Mouse (Mus musculus) neutrophil, adult 5-6 weeks (primary cell): Measurements from ENCODE around the gene Gm5431. TPM values are rescaled to one million over a fixed set of nuclear protein-coding genes. Genes with fewer than 3 reads are reported as not detected.
"Not testable (repeated sequence)": the region's sequence is repeated elsewhere in the genome, so short reads cannot be mapped to it uniquely, and the experiment has no call there.

Source experiments
- ATAC-seq: fragments of 151-379, 151-347 bp; 2 replicates; pipeline ENCODE4 v1.8.0; 2017; ENCODE audit warnings: mild to moderate bottlenecking, moderate TSS enrichment; ENCODE audit not compliant: insufficient number of reproducible peaks, poor library complexity, low FRiP score, severe bottlenecking; ENCODE audit errors: extremely low read depth
- total RNA-seq: library from RNA; stranded (forward); fragments of 200-1000 nt; gene quantifications from 2 replicates; pipeline ENCODE4 v1.2.3, GENCODE M21; 2017

The Gm5431 gene
- 3.7 and 4.3 TPM in 2 replicates for total RNA-seq

- peak; percentile 17; the same call in 1 of the 2 replicates for ATAC-seq
Observed at GRCm38 (mm10) chr11:48902021-48902420, at the start of gene Gm5431. TSS of gene Gm5431 (minus strand) at chr11:48902214.

- not testable (repeated sequence) for ATAC-seq
Observed at GRCm38 (mm10) chr11:48946090-48946489, 44.1 kb upstream of the Gm5431 start, which contains the start of gene Psme2b. TSS of gene Psme2b (minus strand) at chr11:48946190.

- not testable (repeated sequence) for ATAC-seq
Observed at GRCm38 (mm10) chr11:48939286-48939685, 37.3 kb upstream of the Gm5431 start.

GRCm38 (mm10) chr11:48935291-48935690 is 33.3 kb upstream of the Gm5431 start:
- ATAC-seq = not testable (repeated sequence)

GRCm38 (mm10) chr11:48933923-48934322 is 31.9 kb upstream of the Gm5431 start:
- ATAC-seq = not testable (repeated sequence)

- not testable (repeated sequence) for ATAC-seq
Observed at GRCm38 (mm10) chr11:48933422-48933821, 31.4 kb upstream of the Gm5431 start.

- not testable (repeated sequence) for ATAC-seq
Observed at GRCm38 (mm10) chr11:48928068-48928467, 26.1 kb upstream of the Gm5431 start.

GRCm38 (mm10) chr11:48926437-48926836 is 24.4 kb upstream of the Gm5431 start:
- ATAC-seq = not testable (repeated sequence)

GRCm38 (mm10) chr11:48923818-48924217 is 21.8 kb upstream of the Gm5431 start:
- peak; percentile 55 for ATAC-seq

- ATAC-seq = no peak
Observed at GRCm38 (mm10) chr11:48918380-48918779, 16.4 kb upstream of the Gm5431 start.

- ATAC-seq = peak; percentile 58; the same call in 1 of the 2 replicates
Observed at GRCm38 (mm10) chr11:48913611-48914010, 11.6 kb upstream of the Gm5431 start.

- ATAC-seq = no peak
Observed at GRCm38 (mm10) chr11:48908459-48908858, 6.4 kb upstream of the Gm5431 start.

- ATAC-seq = peak; percentile 43
Observed at GRCm38 (mm10) chr11:48901567-48901930, 465 bp downstream of the Gm5431 start.

GRCm38 (mm10) chr11:48900654-48901566 is 1.1 kb downstream of the Gm5431 start:
- peak; percentile 87 for ATAC-seq

- ATAC-seq = no peak
Observed at GRCm38 (mm10) chr11:48898812-48899431, 3.1 kb downstream of the Gm5431 start.

- no peak for ATAC-seq
Observed at GRCm38 (mm10) chr11:48876680-48877079, 25.3 kb downstream of the Gm5431 start.

GRCm38 (mm10) chr11:48875343-48875837 is 26.6 kb downstream of the Gm5431 start:
- not testable (repeated sequence) for ATAC-seq

- peak; percentile 71 for ATAC-seq
Observed at GRCm38 (mm10) chr11:48874465-48874864, 27.5 kb downstream of the Gm5431 start.

- ATAC-seq = no peak
Observed at GRCm38 (mm10) chr11:48873591-48874290, 28.3 kb downstream of the Gm5431 start.
